Mouse (Mus musculus) MEL (cell line): ENCODE measurements at regions not wholly inside any gene's neighbourhood (a gene's known extent, or its start where the extent isn't known, plus 50 kb on each side); places are given as distances from the start of the nearest gene placed in this dataset.
A peak's percentile ranks its signal among the peaks of the same experiment; 100 is the strongest.

Source experiments
- DNase-seq: peaks from one replicate; pipeline ENCODE4 v3.0.0; 2011; ENCODE audit warnings: low read depth, low spot score
- H3K27ac ChIP-seq: 2 replicates; pipeline ENCODE4 v1.5.1; 2012; ENCODE audit warnings: low read depth, mild to moderate bottlenecking, control low read depth, low read length, moderate library complexity; ENCODE audit not compliant: control insufficient read depth
- H3K27me3 ChIP-seq, 2 experiments: fragments of 150-350 bp in 1 of 2; sonication (generic) in 1 of 2; 2 replicates each; pipeline ENCODE4 v1.6.1; 2012; ENCODE audit warnings: low read length in 2 of 2, mild to moderate bottlenecking in 2 of 2, improper control_type of control experiment in 1 of 2, moderate library complexity in 1 of 2; ENCODE audit not compliant: insufficient read depth in 2 of 2, control insufficient read depth in 1 of 2
- H3K36me3 ChIP-seq, 2 experiments: 2 replicates each; pipeline ENCODE4 v1.6.1; 2012 to 2014; ENCODE audit warnings: low read length in 2 of 2, improper control_type of control experiment in 1 of 2, inconsistent platforms in 1 of 2, mild to moderate bottlenecking in 1 of 2; ENCODE audit not compliant: insufficient read depth in 2 of 2, control insufficient read depth in 1 of 2
- H3K4me1 ChIP-seq, 2 experiments: fragments of 150-350 bp in 1 of 2; sonication (generic) in 1 of 2; 2 replicates each; pipeline ENCODE4 v1.6.1; 2012; ENCODE audit warnings: low read length in 2 of 2, improper control_type of control experiment in 1 of 2, mild to moderate bottlenecking in 1 of 2; ENCODE audit not compliant: insufficient read depth in 2 of 2, control insufficient read depth in 1 of 2
- H3K4me3 ChIP-seq, 2 experiments: fragments of 150-350 bp in 1 of 2; sonication (generic) in 1 of 2; 2 replicates each; pipeline ENCODE4 v1.5.1; 2012; ENCODE audit warnings: low read depth in 2 of 2, low read length in 2 of 2, mild to moderate bottlenecking in 2 of 2, moderate library complexity in 2 of 2, control low read depth in 1 of 2, improper control_type of control experiment in 1 of 2; ENCODE audit not compliant: control insufficient read depth in 1 of 2, insufficient read depth in 1 of 2
- H3K79me2 ChIP-seq: 2 replicates; pipeline ENCODE4 v1.6.1; 2012; ENCODE audit warnings: mild to moderate bottlenecking, low read length, moderate library complexity; ENCODE audit not compliant: control insufficient read depth, poor library complexity, insufficient read depth
- H3K9ac ChIP-seq: 2 replicates; pipeline ENCODE4 v1.6.1; 2012; ENCODE audit warnings: low read depth, mild to moderate bottlenecking, control low read depth, low read length, moderate library complexity; ENCODE audit not compliant: control insufficient read depth, poor library complexity, severe bottlenecking
- H3K9me3 ChIP-seq: fragments of 150-350 bp; sonication (generic); replicated peaks from 2 replicates; pipeline ENCODE4 v1.6.1; 2012; ENCODE audit warnings: mild to moderate bottlenecking, low read length, improper control_type of control experiment, moderate library complexity; ENCODE audit not compliant: insufficient read depth
- BHLHE40 ChIP-seq: IDR thresholded peaks from 2 replicates; pipeline ENCODE4 v1.6.1; 2012; ENCODE audit warnings: low read depth, mild to moderate bottlenecking, inconsistent platforms, low read length, improper control_type of control experiment, borderline replicate concordance
- CTCF ChIP-seq, 3 experiments: IDR thresholded peaks in 2 of 3; conservative IDR thresholded peaks in 1 of 3; 2 replicates each; pipeline ENCODE4 v1.5.1; 2011 to 2012; ENCODE audit warnings: low read length in 3 of 3, low read depth in 2 of 3, mild to moderate bottlenecking in 2 of 3, improper control_type of control experiment in 1 of 3, inconsistent platforms in 1 of 3, mixed read lengths in 1 of 3, moderate library complexity in 1 of 3; ENCODE audit not compliant: control insufficient read depth in 1 of 3, insufficient read depth in 1 of 3, poor library complexity in 1 of 3, severe bottlenecking in 1 of 3
- E2F4 ChIP-seq: IDR thresholded peaks from 2 replicates; pipeline ENCODE4 v1.6.1; 2011; ENCODE audit warnings: low read depth, low read length, improper control_type of control experiment, borderline replicate concordance
- HCFC1 ChIP-seq: IDR thresholded peaks from 2 replicates; pipeline ENCODE4 v1.6.1; 2012; ENCODE audit warnings: low read depth, mild to moderate bottlenecking, inconsistent platforms, low read length, improper control_type of control experiment, moderate library complexity
- KAT2A ChIP-seq: conservative IDR thresholded peaks from 2 replicates; pipeline ENCODE4 v1.6.1; 2012; ENCODE audit warnings: low read depth, low read length, improper control_type of control experiment, inconsistent platforms
- MAX ChIP-seq: IDR thresholded peaks from 2 replicates; pipeline ENCODE4 v1.6.1; 2011; ENCODE audit warnings: low read length, improper control_type of control experiment
- MXI1 ChIP-seq: IDR thresholded peaks from 2 replicates; pipeline ENCODE4 v1.6.1; 2011; ENCODE audit warnings: mild to moderate bottlenecking, low read depth, low read length, improper control_type of control experiment
- MYB ChIP-seq: IDR thresholded peaks from 2 replicates; pipeline ENCODE4 v1.6.1; 2011; ENCODE audit warnings: mild to moderate bottlenecking, low read depth, low read length, improper control_type of control experiment
- NRF1 ChIP-seq: IDR thresholded peaks from 2 replicates; pipeline ENCODE4 v1.6.1; 2014; ENCODE audit warnings: low read depth, mild to moderate bottlenecking, inconsistent platforms, low read length, improper control_type of control experiment, moderate library complexity; ENCODE audit not compliant: poor library complexity, insufficient read depth, severe bottlenecking
- POLR2A ChIP-seq, 2 experiments: IDR thresholded peaks; 2 replicates each; pipeline ENCODE4 v1.6.1; 2011 to 2012; ENCODE audit warnings: low read length in 2 of 2, mild to moderate bottlenecking in 2 of 2, control low read depth in 1 of 2, improper control_type of control experiment in 1 of 2, low read depth in 1 of 2, moderate library complexity in 1 of 2; ENCODE audit not compliant: control insufficient read depth in 1 of 2, insufficient read depth in 1 of 2, poor library complexity in 1 of 2
- RAD21 ChIP-seq: IDR thresholded peaks from 2 replicates; pipeline ENCODE4 v1.6.1; 2011; ENCODE audit warnings: mild to moderate bottlenecking, low read depth, low read length, improper control_type of control experiment
- SMC3 ChIP-seq: IDR thresholded peaks from 2 replicates; pipeline ENCODE4 v1.6.1; 2011; ENCODE audit warnings: low read depth, low read length, improper control_type of control experiment
- TBP ChIP-seq: IDR thresholded peaks from 2 replicates; pipeline ENCODE4 v1.8.0; 2011; ENCODE audit warnings: low read depth, low read length, improper control_type of control experiment
- UBTF ChIP-seq: IDR thresholded peaks from 2 replicates; pipeline ENCODE4 v1.6.1; 2012; ENCODE audit warnings: low read depth, mild to moderate bottlenecking, inconsistent platforms, low read length, improper control_type of control experiment, moderate library complexity, borderline replicate concordance; ENCODE audit not compliant: insufficient read depth
- USF1 ChIP-seq: IDR thresholded peaks from 2 replicates; pipeline ENCODE4 v1.6.1; 2014; ENCODE audit warnings: low read depth, mild to moderate bottlenecking, inconsistent platforms, low read length, improper control_type of control experiment, moderate library complexity
- USF2 ChIP-seq, 2 experiments: IDR thresholded peaks; 2 replicates each; pipeline ENCODE4 v1.6.1; 2011 to 2012; ENCODE audit warnings: improper control_type of control experiment in 2 of 2, low read length in 2 of 2, borderline replicate concordance in 1 of 2, inconsistent platforms in 1 of 2, low read depth in 1 of 2, mild to moderate bottlenecking in 1 of 2; ENCODE audit not compliant: insufficient read depth in 1 of 2
- ZC3H11A ChIP-seq: IDR thresholded peaks from 2 replicates; pipeline ENCODE4 v1.6.1; 2012; ENCODE audit warnings: low read depth, mild to moderate bottlenecking, inconsistent platforms, low read length, improper control_type of control experiment
- ZKSCAN1 ChIP-seq: IDR thresholded peaks from 2 replicates; pipeline ENCODE4 v1.6.1; 2012; ENCODE audit warnings: low read depth, mild to moderate bottlenecking, inconsistent platforms, low read length, improper control_type of control experiment, moderate library complexity
- ZMIZ1 ChIP-seq: IDR thresholded peaks from 2 replicates; pipeline ENCODE4 v1.6.1; 2012; ENCODE audit warnings: low read depth, mild to moderate bottlenecking, inconsistent platforms, low read length, improper control_type of control experiment, moderate library complexity

GRCm38 (mm10) chr9:14001517-14001916, 174.0 kb downstream of the Fam76b start:
- TF ChIP-seq KAT2A = no peak
- no peak for TF ChIP-seq NRF1
- TF ChIP-seq MXI1 = no peak; the same call in 1 of the 2 replicates
- TF ChIP-seq TBP = no peak
- peak; percentile 39 for TF ChIP-seq RAD21
- peak; percentile 52 for TF ChIP-seq SMC3
- TF ChIP-seq CTCF (IDR thresholded peaks at IDR 0.05 in 2 of 3, conservative IDR thresholded peaks at IDR 0.05 in 1 of 3; ENCODE audit: control insufficient read depth in 1 of 3, insufficient read depth in 1 of 3, low read depth in 2 of 3, low read length in 3 of 3, poor library complexity in 1 of 3, severe bottlenecking in 1 of 3) = peak; percentile 80 to 92 (median 89)
- TF ChIP-seq BHLHE40 = no peak
- H3K9ac ChIP-seq = no peak overlapping the region
- H3K9me3 ChIP-seq = no peaks in the 10 kb centered on the region
- H3K36me3 ChIP-seq = no peaks in the 10 kb centered on the region; a peak in 1 of 4 replicates
- no peak overlapping the region for H3K27ac ChIP-seq
- peak; percentile 74 for DNase-seq
- peaks cover 16% of the 10 kb centered on the region in 2 experiments for H3K27me3 ChIP-seq
- H3K4me3 ChIP-seq = no peak overlapping the region
- peaks cover 2 to 4% of the 10 kb centered on the region in 2 experiments; a peak in 3 of 4 replicates for H3K4me1 ChIP-seq
- H3K79me2 ChIP-seq = no peaks in the 10 kb centered on the region

DNA sequence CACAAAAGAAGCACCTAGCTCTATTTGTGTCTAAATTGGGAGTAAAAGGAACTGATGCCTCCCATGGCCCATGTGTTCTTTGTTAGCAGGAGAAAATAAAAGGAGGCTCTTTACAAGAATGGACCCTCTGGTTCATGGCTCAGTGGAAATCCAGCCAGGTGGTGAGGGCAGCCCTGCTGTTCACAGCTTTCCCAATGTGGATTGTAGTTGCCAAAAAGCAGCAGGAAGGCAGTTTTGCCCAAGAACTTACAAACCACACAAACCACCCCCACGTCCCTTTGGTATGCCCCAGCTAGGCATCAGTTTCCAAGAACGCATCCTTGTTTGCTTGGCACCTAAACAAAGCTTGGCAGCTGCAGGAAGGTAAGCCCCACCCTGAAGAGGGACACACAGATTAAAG, 174.7 kb downstream of the Fam76b start:
- H3K9ac ChIP-seq = no peak overlapping the region
- H3K27me3 ChIP-seq = peaks cover 14 to 16% of the 10 kb centered on the region in 2 experiments
- no peak for DNase-seq
- peaks cover 2 to 6% of the 10 kb centered on the region in 2 experiments; a peak in 3 of 4 replicates for H3K4me1 ChIP-seq
- no peaks in the 10 kb centered on the region for H3K9me3 ChIP-seq
- no peak overlapping the region for H3K27ac ChIP-seq
- no peaks in the 10 kb centered on the region; a peak in 1 of 4 replicates for H3K36me3 ChIP-seq
- no peak for TF ChIP-seq USF1
- TF ChIP-seq MYB = no peak
- TF ChIP-seq HCFC1 = no peak
- TF ChIP-seq USF2 (IDR thresholded peaks at IDR 0.05; ENCODE audit: borderline replicate concordance in 1 of 2, insufficient read depth in 1 of 2, low read depth in 1 of 2, low read length in 2 of 2) = no peak
- no peak for TF ChIP-seq UBTF
- no peak for TF ChIP-seq E2F4
- no peak for TF ChIP-seq SMC3
- no peak for TF ChIP-seq POLR2A (IDR thresholded peaks at IDR 0.05; ENCODE audit: control insufficient read depth in 1 of 2, insufficient read depth in 1 of 2, low read depth in 1 of 2, low read length in 2 of 2, poor library complexity in 1 of 2)
- no peak for TF ChIP-seq NRF1
- TF ChIP-seq BHLHE40 = no peak
- no peak for TF ChIP-seq KAT2A
- no peak for TF ChIP-seq ZMIZ1
- no peak for TF ChIP-seq ZKSCAN1
- TF ChIP-seq MAX = no peak
- no peak for TF ChIP-seq CTCF (IDR thresholded peaks at IDR 0.05 in 2 of 3, conservative IDR thresholded peaks at IDR 0.05 in 1 of 3; ENCODE audit: control insufficient read depth in 1 of 3, insufficient read depth in 1 of 3, low read depth in 2 of 3, low read length in 3 of 3, poor library complexity in 1 of 3, severe bottlenecking in 1 of 3)
- TF ChIP-seq ZC3H11A = no peak
- TF ChIP-seq MXI1 = no peak
- no peaks in the 10 kb centered on the region for H3K79me2 ChIP-seq
- no peak overlapping the region for H3K4me3 ChIP-seq
